Mouse (Mus musculus) midbrain, embryonic 15.5 days (tissue): ENCODE data around the gene Fa2h. TPM values are rescaled to one million over a fixed set of nuclear protein-coding genes. Genes with fewer than 3 reads are reported as not detected.
A peak's percentile ranks its signal among the peaks of the same experiment; 100 is the strongest.

Source experiments
- ATAC-seq: fragments of 200-750 bp; cut with Nextera tagmentation; replicated peaks from 2 replicates; pipeline ENCODE4 v1.8.0; 2017; ENCODE audit warnings: moderate TSS enrichment
- H3K27ac ChIP-seq: fragments of 300-500 bp; sonication (generic); 2 replicates; pipeline ENCODE4 v1.5.1; 2015; ENCODE audit warnings: mild to moderate bottlenecking, inconsistent platforms
- H3K27me3 ChIP-seq: fragments of 300-500 bp; sonication (generic); replicated peaks from 2 replicates; pipeline ENCODE4 v1.6.1; 2015; ENCODE audit warnings: inconsistent platforms
- H3K36me3 ChIP-seq: fragments of 300-500 bp; sonication (generic); replicated peaks from 2 replicates; pipeline ENCODE4 v1.6.1; 2015; ENCODE audit warnings: inconsistent platforms
- H3K4me1 ChIP-seq: fragments of 300-500 bp; sonication (generic); 2 replicates; pipeline ENCODE4 v1.6.1; 2015; ENCODE audit warnings: inconsistent platforms
- H3K4me2 ChIP-seq: fragments of 300-500 bp; sonication (generic); 2 replicates; pipeline ENCODE4 v1.6.1; 2015; ENCODE audit warnings: inconsistent platforms, mild to moderate bottlenecking, moderate library complexity
- H3K4me3 ChIP-seq: fragments of 300-500 bp; sonication (generic); 2 replicates; pipeline ENCODE4 v1.5.1; 2015; ENCODE audit warnings: mild to moderate bottlenecking, inconsistent platforms
- H3K9ac ChIP-seq: fragments of 300-500 bp; sonication (generic); 2 replicates; pipeline ENCODE4 v1.6.1; 2015; ENCODE audit warnings: mild to moderate bottlenecking, inconsistent platforms
- H3K9me3 ChIP-seq: fragments of 300-500 bp; sonication (generic); 2 replicates; pipeline ENCODE4 v1.6.1; 2016; ENCODE audit warnings: inconsistent platforms
- WGBS: fragments of 180-500 bp; shearing (Covaris S2); methylation state at CpG from one replicate; pipeline ENCODE4 v1.1.7; 2015; ENCODE audit warnings: mixed read lengths; 5-methylcytosine and 5-hydroxymethylcytosine counted together
- polyA plus RNA-seq: library from polyadenylated mRNA; unstranded; fragments of >200 nt; fragmentation: Nextera tagmentation; extraction: Ambion mirVana; gene quantifications from 2 replicates; pipeline ENCODE4 v1.2.1, GENCODE M21; 2015

Fa2h gene
- polyA plus RNA-seq, 1 experiment from 2014 or later: 0.10 TPM

DNA sequence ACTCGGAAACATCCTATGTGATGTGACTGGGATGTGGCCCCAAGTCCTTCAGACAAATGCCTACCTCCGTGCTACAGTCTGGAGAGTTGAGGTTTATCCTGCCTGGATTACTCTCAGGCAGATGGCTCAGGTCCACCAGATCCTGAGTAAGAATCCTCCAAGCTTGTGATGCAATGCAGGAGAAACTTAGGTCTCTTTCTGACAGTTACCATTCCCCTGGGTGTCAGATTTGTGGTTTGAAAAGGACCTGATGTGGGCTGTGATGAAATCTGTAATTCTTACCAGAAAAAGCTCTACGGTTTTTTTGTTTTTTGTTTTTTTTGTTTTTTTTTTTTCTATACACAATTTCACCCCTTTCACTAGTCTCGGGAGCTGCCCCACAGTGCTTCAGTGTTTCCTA, 4.0 kb downstream of the Fa2h start:
- peaks cover 12% of the 10 kb centered on the region; the same call in 1 of the 2 replicates for H3K4me1 ChIP-seq
- 77% methylated on average over 4 of the region's 4 CpGs for WGBS
- H3K4me3 ChIP-seq: no peak overlapping the region
- no peak for ATAC-seq
- H3K36me3 ChIP-seq: no peaks in the 10 kb centered on the region
- no peak overlapping the region for H3K27ac ChIP-seq
- no peaks in the 10 kb centered on the region for H3K9me3 ChIP-seq
- H3K27me3 ChIP-seq: peaks cover 29% of the 10 kb centered on the region
- H3K4me2 ChIP-seq: no peak overlapping the region
- H3K9ac ChIP-seq: no peak overlapping the region

DNA sequence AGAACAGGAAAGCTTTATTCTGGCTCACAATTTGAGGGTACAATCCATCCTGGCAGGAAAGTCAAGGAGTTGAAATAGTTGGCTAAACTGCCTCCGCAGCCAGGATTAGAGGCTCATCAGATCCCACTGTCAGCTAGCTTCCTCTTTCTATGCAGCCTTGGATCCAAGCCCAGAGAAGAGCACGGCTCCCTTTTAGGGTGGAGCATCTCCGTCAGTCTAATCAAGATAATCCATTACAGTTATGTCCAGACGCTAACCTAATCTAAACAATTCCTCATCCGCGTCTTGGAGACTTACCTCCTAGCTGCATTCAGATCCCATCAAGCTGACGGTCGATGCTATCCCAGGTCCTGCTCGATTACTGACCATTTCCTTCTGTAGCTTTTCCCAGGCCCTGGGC, 7.7 kb downstream of the Fa2h start:
- H3K4me1 ChIP-seq: no peaks in the 10 kb centered on the region
- H3K9me3 ChIP-seq: no peaks in the 10 kb centered on the region
- H3K27ac ChIP-seq: no peak overlapping the region
- no peak for ATAC-seq
- no peak overlapping the region for H3K9ac ChIP-seq
- no peak overlapping the region for H3K4me2 ChIP-seq
- peaks cover 6% of the 10 kb centered on the region for H3K27me3 ChIP-seq
- no peaks in the 10 kb centered on the region for H3K36me3 ChIP-seq
- 70% methylated on average over 9 of the region's 9 CpGs for WGBS
- no peak overlapping the region for H3K4me3 ChIP-seq

DNA sequence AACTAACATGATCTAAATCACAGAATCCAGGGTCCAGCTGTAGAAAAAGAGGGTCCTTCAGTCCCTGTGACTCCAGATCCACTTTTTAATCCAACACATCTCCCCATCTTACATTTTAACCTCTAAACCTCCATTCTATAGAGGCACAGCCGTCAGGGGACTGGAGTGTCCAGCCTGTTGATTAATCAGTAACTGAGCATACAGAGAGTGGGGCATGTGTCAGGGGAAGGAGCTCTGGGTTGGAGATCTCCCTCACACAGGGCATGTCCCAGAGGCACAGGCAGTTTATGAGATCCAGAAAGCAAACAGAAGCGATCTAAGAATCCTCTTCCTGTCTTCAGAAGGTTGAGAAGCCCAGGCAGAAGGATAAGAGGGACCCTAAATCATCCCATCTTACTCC, 9.0 kb downstream of the Fa2h start:
- no peak overlapping the region for H3K4me2 ChIP-seq
- no peak overlapping the region for H3K9ac ChIP-seq
- no peak overlapping the region for H3K4me3 ChIP-seq
- ATAC-seq: no peak
- no peaks in the 10 kb centered on the region for H3K36me3 ChIP-seq
- WGBS: 51% methylated on average over 2 of the region's 2 CpGs
- H3K27ac ChIP-seq: no peak overlapping the region
- 0 out of 2 replicates have a peak, but pooled peaks cover 2% of the 10 kb centered on the region for H3K27me3 ChIP-seq
- H3K4me1 ChIP-seq: no peaks in the 10 kb centered on the region
- no peaks in the 10 kb centered on the region for H3K9me3 ChIP-seq

DNA sequence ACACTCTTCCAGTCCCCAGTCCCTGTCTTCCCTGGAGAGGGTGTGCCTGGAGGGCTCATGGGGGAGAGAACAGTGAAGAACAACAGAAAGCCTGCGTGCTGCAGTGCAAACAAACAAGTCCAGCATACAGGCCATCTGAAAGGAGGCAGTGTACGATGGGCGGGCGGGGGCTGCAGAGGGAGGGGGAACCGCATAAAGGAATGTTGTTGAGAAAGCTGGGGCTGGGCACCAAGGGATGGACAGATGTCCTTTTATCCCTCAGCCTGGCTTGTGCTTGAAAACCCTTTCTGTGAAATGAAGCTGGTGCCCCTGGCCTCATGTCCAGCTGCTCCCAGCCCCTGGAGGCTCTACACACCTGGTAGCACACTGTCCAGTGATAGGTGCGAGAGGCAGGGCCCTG, 18.4 kb downstream of the Fa2h start:
- Histone ChIP-seq H3K9ac (no peak overlapping the region), H3K27me3 (no peaks in the 10 kb centered on the region), H3K4me2 (no peak overlapping the region), H3K27ac (no peak overlapping the region), H3K9me3 (no peaks in the 10 kb centered on the region), H3K4me3 (no peak overlapping the region), H3K4me1 (no peaks in the 10 kb centered on the region), H3K36me3 (no peaks in the 10 kb centered on the region)
- no peak for ATAC-seq
- WGBS: 71% methylated on average over 6 of the region's 6 CpGs

DNA sequence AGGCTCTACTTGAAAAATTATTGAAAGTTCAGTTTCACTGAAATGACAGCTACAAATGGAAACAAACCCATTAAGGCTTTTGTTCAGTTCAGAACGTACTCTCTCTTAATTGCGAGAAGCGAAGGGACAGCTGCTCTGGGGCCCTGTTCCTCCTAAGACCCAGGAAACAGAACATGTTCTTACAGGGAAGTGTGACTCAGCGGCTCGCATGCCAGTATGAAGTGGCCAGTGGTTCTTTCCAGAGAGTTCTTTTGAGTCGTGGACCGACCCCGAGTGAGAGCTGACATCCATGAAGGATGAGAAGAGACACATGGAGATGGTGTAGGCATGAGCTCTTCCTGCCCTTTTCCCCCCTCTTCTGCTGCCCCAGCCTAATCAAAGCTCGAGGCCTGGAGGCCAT, 23.9 kb downstream of the Fa2h start:
- Histone ChIP-seq H3K9ac (no peak overlapping the region), H3K27ac (no peak overlapping the region), H3K9me3 (no peaks in the 10 kb centered on the region), H3K36me3 (no peaks in the 10 kb centered on the region), H3K4me3 (no peak overlapping the region), H3K27me3 (no peaks in the 10 kb centered on the region), H3K4me2 (no peak overlapping the region), H3K4me1 (no peaks in the 10 kb centered on the region)
- no peak for ATAC-seq
- 88% methylated on average over 9 of the region's 9 CpGs for WGBS

DNA sequence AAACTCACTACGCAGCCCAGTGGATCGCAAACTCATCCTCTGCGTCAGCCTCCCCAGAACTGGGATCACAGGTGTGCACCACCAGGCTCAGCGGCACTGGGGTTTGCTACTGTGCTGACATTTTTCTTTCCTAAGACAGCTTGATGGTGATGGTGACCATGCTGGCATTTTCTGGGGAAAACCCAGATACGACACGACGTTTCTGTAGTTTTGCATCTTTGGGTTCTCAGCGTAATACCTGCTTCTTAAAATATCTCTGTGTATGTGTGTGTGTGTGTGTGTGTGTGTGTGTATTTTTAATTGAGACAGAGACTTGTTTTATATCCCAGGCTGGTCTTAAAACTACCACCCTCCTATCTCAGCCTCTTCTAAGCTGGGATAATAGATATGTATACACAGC, 26.3 kb downstream of the Fa2h start:
- 0 out of 2 replicates have a peak overlapping the region, but pooled peaks have one; percentile 13 for H3K4me2 ChIP-seq

DNA sequence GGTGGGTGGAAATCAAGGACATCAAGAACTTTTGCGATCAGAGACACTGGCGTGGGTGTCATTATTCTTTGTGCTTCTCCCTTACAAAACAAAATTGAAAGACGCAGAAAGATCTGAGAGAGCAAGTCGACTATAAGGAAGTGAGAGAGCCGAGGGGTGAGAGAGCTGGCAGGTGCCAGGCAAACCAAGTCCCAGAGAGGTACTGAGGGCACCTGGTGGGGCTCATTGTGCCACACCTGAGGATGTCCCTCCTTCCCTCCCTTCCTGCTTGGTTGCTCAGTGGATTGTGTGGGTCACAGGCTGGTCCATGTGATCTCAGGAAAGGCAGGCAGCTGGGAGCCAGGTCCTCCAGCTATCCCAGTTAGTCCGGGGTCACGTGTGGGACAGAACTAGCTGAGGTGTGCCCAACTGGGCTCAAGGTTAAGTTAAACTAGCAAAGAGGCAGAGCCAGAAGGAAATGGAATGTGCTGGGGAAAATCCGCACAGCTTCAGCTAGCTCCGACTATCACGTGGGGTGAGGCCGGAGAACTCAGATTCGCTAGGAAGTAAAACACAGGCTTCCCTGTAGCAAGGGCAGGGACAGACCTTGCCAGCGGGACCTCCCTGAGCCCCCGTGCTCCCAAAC, 26.9 kb downstream of the Fa2h start:
- Histone ChIP-seq H3K27ac (no peak overlapping the region), H3K36me3 (no peaks in the 10 kb centered on the region), H3K27me3 (no peaks in the 10 kb centered on the region), H3K4me2 (0 out of 2 replicates have a peak overlapping the region, but pooled peaks have one; percentile 13), H3K9ac (no peak overlapping the region), H3K4me3 (no peak overlapping the region), H3K4me1 (no peaks in the 10 kb centered on the region), H3K9me3 (no peaks in the 10 kb centered on the region)
- no peak for ATAC-seq
- 45% methylated on average over 14 of the region's 14 CpGs for WGBS

More for the DNA sequence above, 26.3 kb downstream of the Fa2h start:
- Histone ChIP-seq H3K4me3 (no peak overlapping the region), H3K4me1 (no peaks in the 10 kb centered on the region), H3K9me3 (no peaks in the 10 kb centered on the region), H3K27ac (no peak overlapping the region), H3K36me3 (no peaks in the 10 kb centered on the region), H3K27me3 (no peaks in the 10 kb centered on the region), H3K9ac (no peak overlapping the region)
- ATAC-seq: no peak
- WGBS: 89% methylated on average over 8 of the region's 8 CpGs

DNA sequence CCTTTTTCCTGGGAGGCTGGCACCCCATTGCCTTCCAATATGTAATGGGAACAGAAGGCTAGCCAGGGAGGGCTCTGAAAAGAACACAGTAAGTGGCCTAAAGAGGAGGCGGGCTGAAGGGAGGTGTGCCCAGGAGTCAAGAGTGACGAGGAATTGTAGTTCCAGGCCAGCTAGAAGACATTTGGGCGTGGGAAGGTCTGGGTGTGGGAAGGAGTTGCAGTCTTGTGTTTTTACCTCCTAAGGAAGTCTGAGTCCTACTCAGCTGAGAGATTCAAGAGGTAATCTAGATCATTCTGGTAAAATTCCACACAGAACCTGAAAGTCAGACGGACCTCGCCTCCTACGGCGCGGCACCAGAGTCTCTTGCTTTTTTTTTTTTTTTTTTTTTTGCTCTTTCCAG, 30.1 kb downstream of the Fa2h start:
- no peaks in the 10 kb centered on the region for H3K27me3 ChIP-seq
- no peaks in the 10 kb centered on the region for H3K36me3 ChIP-seq
- H3K9ac ChIP-seq: no peak overlapping the region
- 83% methylated on average over 8 of the region's 8 CpGs for WGBS
- no peak for ATAC-seq
- no peak overlapping the region for H3K4me2 ChIP-seq
- H3K9me3 ChIP-seq: no peaks in the 10 kb centered on the region
- no peak overlapping the region for H3K27ac ChIP-seq
- no peaks in the 10 kb centered on the region for H3K4me1 ChIP-seq
- H3K4me3 ChIP-seq: no peak overlapping the region

DNA sequence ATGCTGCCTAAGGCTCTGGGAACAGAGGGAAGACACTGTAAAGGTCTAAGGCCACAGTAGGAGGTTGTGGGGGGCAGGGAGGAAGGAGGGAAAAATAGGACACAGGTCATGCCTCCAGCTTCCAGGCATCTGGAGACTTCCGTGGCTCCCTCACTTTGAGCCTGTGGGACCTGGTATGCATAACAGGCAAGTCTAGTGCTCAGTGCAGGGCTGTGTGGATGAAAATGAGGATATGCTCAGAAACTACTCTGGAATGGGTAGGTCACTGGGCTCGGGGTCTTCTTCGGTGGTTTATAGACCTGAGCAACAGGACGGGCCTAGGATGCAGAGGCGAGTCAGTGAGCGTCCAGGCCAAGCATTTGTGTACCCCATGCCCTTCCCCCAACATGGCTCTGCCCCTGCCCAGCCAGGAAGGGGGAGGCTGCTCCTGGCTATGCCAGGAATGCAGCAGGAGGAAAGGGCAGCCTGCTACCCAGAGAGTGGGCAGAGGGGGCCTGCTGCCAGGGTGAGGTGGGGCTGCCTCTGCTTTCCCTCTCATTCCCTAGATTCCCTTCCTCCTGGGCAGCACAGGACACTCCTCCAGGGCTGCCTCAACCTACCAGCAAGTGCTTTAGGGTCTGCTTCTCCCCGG, 32.9 kb downstream of the Fa2h start:
- WGBS: 59% methylated on average over 7 of the region's 7 CpGs
- no peaks in the 10 kb centered on the region for H3K36me3 ChIP-seq
- no peaks in the 10 kb centered on the region for H3K9me3 ChIP-seq
- no peaks in the 10 kb centered on the region for H3K27me3 ChIP-seq
- ATAC-seq: no peak
- H3K4me2 ChIP-seq: no peak overlapping the region
- H3K4me3 ChIP-seq: no peak overlapping the region
- H3K4me1 ChIP-seq: no peaks in the 10 kb centered on the region
- no peak overlapping the region for H3K27ac ChIP-seq
- H3K9ac ChIP-seq: no peak overlapping the region

DNA sequence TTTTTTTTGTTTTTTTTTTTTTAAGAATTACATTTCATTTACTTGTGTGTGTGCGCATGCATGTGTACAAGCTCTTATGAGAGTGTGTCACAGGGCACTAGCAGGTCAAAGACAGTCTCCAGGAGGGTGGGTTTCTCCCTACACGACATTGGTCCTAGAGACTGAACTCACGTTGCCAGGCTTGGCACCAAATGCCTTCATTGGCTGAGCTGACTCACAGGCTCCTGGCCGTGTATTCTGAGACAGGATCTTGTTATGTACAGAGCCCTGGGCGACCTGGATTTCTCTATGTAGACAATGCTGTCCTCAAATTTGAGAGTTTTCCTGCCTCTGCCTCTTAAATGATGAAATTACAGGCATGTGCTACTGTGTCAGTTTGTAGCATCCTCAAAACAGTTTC, 33.7 kb downstream of the Fa2h start:
- no peaks in the 10 kb centered on the region for H3K9me3 ChIP-seq

DNA sequence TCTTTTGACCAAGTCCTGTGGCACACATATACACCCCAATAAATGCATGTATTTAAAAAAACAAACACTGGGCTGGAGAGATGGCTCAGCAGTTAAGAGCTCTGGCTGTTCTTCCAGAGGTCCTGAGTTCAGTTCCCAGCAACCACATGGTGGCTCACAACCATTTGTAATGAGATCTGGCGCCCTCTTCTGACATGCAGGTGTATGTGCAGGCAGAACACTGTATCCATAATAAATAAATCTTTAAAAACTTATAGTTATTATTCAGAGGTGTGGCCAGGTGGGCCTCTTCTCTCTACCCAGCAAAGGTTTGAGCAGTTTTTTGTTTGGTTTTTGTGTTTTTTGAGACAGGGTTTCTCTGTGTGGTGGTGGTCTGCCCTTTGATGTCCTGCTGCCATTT, 34.7 kb downstream of the Fa2h start:
- H3K9ac ChIP-seq: no peak overlapping the region
- H3K4me1 ChIP-seq: no peaks in the 10 kb centered on the region
- H3K27me3 ChIP-seq: no peaks in the 10 kb centered on the region
- H3K36me3 ChIP-seq: no peaks in the 10 kb centered on the region
- no peak for ATAC-seq
- 64% methylated on average over 1 of the region's 1 CpGs for WGBS
- no peak overlapping the region for H3K27ac ChIP-seq
- H3K4me3 ChIP-seq: no peak overlapping the region
- H3K4me2 ChIP-seq: no peak overlapping the region
- H3K9me3 ChIP-seq: no peaks in the 10 kb centered on the region

More for the DNA sequence above, 33.7 kb downstream of the Fa2h start:
- Histone ChIP-seq H3K4me1 (no peaks in the 10 kb centered on the region), H3K27me3 (no peaks in the 10 kb centered on the region), H3K36me3 (no peaks in the 10 kb centered on the region), H3K4me2 (no peak overlapping the region), H3K4me3 (no peak overlapping the region), H3K9ac (no peak overlapping the region), H3K27ac (no peak overlapping the region)
- 73% methylated on average over 5 of the region's 5 CpGs for WGBS
- no peak for ATAC-seq

DNA sequence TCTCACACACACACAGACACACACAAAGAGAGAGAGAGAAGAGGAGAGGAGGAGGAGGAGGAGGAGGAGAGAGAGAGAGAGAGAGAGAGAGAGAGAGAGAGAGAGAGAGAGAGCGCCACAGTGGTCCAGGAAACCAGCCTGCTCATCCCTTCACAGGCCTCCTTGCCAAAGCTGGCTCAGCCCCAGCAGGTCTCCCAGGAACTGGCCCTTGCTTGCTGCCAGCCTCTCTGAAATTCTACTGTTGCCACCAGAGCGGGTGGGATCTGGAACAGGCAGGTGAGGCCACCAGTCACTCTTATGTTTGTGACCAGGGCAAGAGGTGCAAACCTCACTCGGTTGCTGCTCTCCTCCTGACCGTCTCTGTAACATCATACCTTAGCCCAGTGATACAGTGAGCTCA, 36.2 kb downstream of the Fa2h start:
- no peak for ATAC-seq
- no peak overlapping the region for H3K27ac ChIP-seq
- no peaks in the 10 kb centered on the region for H3K4me1 ChIP-seq
- 77% methylated on average over 4 of the region's 4 CpGs for WGBS
- no peak overlapping the region for H3K4me3 ChIP-seq
- H3K36me3 ChIP-seq: no peaks in the 10 kb centered on the region
- no peak overlapping the region for H3K9ac ChIP-seq
- H3K4me2 ChIP-seq: no peak overlapping the region
- no peaks in the 10 kb centered on the region for H3K27me3 ChIP-seq
- H3K9me3 ChIP-seq: no peaks in the 10 kb centered on the region

DNA sequence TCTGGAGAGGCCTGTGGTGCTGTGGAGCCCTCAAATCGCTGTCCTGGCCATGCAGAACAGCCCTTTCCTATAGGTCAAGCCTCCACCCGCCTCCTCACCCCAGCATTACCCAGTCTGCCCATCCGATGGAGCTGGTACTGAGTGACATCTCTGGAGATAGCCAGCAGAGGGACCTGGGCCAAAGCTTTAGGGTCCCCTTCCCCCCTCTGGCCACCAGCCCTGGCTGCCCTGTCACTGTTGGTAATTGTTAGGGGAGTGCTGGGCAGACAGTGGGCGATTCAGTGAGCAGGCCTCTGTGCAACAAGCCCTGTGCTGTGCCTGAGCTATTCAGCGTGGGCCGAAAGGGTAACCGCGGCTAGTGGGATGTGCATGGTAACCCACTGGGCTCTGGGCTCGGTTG, 40.1 kb downstream of the Fa2h start:
- no peak overlapping the region for H3K27ac ChIP-seq
- no peak overlapping the region for H3K9ac ChIP-seq
- no peak overlapping the region for H3K4me3 ChIP-seq
- ATAC-seq: no peak
- no peaks in the 10 kb centered on the region for H3K9me3 ChIP-seq
- WGBS: 82% methylated on average over 9 of the region's 9 CpGs
- no peaks in the 10 kb centered on the region for H3K36me3 ChIP-seq
- H3K27me3 ChIP-seq: no peaks in the 10 kb centered on the region
- no peaks in the 10 kb centered on the region for H3K4me1 ChIP-seq
- no peak overlapping the region for H3K4me2 ChIP-seq
